Mouse (Mus musculus) cerebellum, adult 11 months (tissue): ENCODE data around the gene Ccdc194.
A peak's percentile ranks its signal among the peaks of the same experiment; 100 is the strongest.

ENCODE experiments used
- DNase-seq: peaks from one replicate; pipeline ENCODE4 v3.0.0; 2022

The Ccdc194 gene

GRCm38 (mm10) chr8:71474785-71475701 is 50.5 kb downstream of the Ccdc194 start:
- DNase-seq: peak; percentile 66

- no peak for DNase-seq
Measured at GRCm38 (mm10) chr8:71474344-71474743, 51.2 kb downstream of the Ccdc194 start.

GRCm38 (mm10) chr8:71472601-71473386 is 52.7 kb downstream of the Ccdc194 start:
- DNase-seq: peak; percentile 6

GRCm38 (mm10) chr8:71471861-71472260 is 53.6 kb downstream of the Ccdc194 start:
- no peak for DNase-seq

- DNase-seq: peak; percentile 28
Measured at GRCm38 (mm10) chr8:71470913-71471255, 54.6 kb downstream of the Ccdc194 start.

GRCm38 (mm10) chr8:71470146-71470912 is 55.2 kb downstream of the Ccdc194 start:
- DNase-seq: peak; percentile 37
